Mouse (Mus musculus): ENCODE data around the gene Hdac7. TPM values are rescaled to one million over a fixed set of nuclear protein-coding genes. Genes with fewer than 3 reads are reported as not detected.

The Hdac7 gene
- total and polyA plus RNA-seq, 3 experiments = 23.7 to 61.8 (median 25.7) TPM

DNA sequence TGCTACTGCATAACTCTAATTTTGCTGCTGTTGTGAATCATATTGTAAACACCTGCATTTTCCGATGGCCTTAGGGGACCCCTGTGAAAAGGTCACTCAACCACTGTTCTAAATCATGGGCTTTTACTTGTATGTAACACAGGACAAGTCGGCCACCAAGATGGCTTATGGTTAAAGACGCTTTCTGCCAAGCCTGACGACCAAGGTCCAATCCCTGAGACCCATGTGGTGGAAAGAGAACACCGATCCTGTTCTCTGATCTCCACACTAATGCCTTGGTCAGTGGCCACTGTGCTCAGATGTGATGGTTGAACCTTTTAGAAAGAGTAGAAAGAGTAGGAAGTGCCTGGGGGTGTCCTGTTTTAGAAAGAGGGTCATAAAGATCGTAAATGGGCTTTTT lies 67.4 kb downstream of the Hdac7 start:
- Histone ChIP-seq H3K4me3 (no peak overlapping the region), H3K4me1 (ENCODE audit: control insufficient read depth, insufficient read depth, low read length) (peaks cover 24% of the 10 kb centered on the region), H3K27me3 (ENCODE audit: control insufficient read depth, insufficient read depth, low read length) (no peaks in the 10 kb centered on the region), H3K9ac (ENCODE audit: low read depth, low read length) (no peak overlapping the region), H3K79me2 (replicated peaks; ENCODE audit: control insufficient read depth, insufficient read depth, low read length) (no peaks in the 10 kb centered on the region), H3K27ac (no peak overlapping the region), H3K36me3 (ENCODE audit: control insufficient read depth, insufficient read depth, low read length) (no peaks in the 10 kb centered on the region)
- intact Hi-C loops (cut with DNase I) = loop anchor here (1.0 to 2.0 kb wide), 2 partner anchors 26 to 59 kb away; no protein-coding TSS in a partner anchor
- 79% methylated on average over 6 of the region's 6 CpGs for WGBS
- DNase-seq = no peak
- TF ChIP-seq POLR2A (IDR thresholded peaks at IDR 0.05; ENCODE audit: insufficient read depth, low read depth, low read length) (no peak), CTCF (IDR thresholded peaks at IDR 0.05) (no peak), EP300 (IDR thresholded peaks at IDR 0.05; ENCODE audit: insufficient read depth, low read depth, low read length) (no peak)

DNA sequence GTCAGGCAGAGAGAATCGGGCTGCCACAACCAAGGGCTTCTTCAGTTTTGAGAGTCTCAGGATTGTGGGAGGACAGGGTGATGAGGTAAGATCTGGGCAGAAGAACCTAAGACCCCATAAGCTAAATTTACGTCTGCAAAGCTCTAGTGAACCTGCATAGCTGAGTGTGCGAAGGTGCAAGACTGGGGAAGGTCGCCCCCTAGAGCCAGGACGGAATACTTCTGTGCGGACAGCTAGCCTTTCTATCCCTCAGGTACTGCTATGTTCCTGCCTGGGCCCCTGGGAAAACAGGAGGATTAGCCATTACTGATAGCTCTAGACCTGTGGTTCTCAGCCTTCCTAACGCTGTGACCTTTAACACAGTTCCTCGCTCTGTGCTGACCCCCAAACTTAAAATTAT lies 67.8 kb downstream of the Hdac7 start:
- TF ChIP-seq POLR2A (IDR thresholded peaks at IDR 0.05; ENCODE audit: insufficient read depth, low read depth, low read length) (no peak), CTCF (IDR thresholded peaks at IDR 0.05) (peak; percentile 93), EP300 (IDR thresholded peaks at IDR 0.05; ENCODE audit: insufficient read depth, low read depth, low read length) (peak; percentile 91)
- Histone ChIP-seq H3K27me3 (ENCODE audit: control insufficient read depth, insufficient read depth, low read length) (no peaks in the 10 kb centered on the region), H3K4me3 (no peak overlapping the region), H3K27ac (0 out of 2 replicates have a peak overlapping the region, but pooled peaks have one; percentile 17), H3K36me3 (ENCODE audit: control insufficient read depth, insufficient read depth, low read length) (no peaks in the 10 kb centered on the region), H3K79me2 (replicated peaks; ENCODE audit: control insufficient read depth, insufficient read depth, low read length) (no peaks in the 10 kb centered on the region), H3K4me1 (ENCODE audit: control insufficient read depth, insufficient read depth, low read length) (peaks cover 24% of the 10 kb centered on the region), H3K9ac (ENCODE audit: low read depth, low read length) (no peak overlapping the region)
- intact Hi-C loops (cut with DNase I) = loop anchor here (1.0 to 2.0 kb wide), 2 partner anchors 26 to 58 kb away; no protein-coding TSS in a partner anchor
- 10% methylated on average over 8 of the region's 8 CpGs for WGBS
- DNase-seq = peak; percentile 79 to 86

- Histone ChIP-seq H3K36me3 (ENCODE audit: control insufficient read depth, insufficient read depth, low read length) (no peaks in the 10 kb centered on the region), H3K27me3 (ENCODE audit: control insufficient read depth, insufficient read depth, low read length) (no peaks in the 10 kb centered on the region), H3K79me2 (replicated peaks; ENCODE audit: control insufficient read depth, insufficient read depth, low read length) (no peaks in the 10 kb centered on the region), H3K9ac (ENCODE audit: low read depth, low read length) (peak overlapping the region; percentile 3; the same call in 1 of the 2 replicates), H3K4me3 (no peak overlapping the region), H3K4me1 (ENCODE audit: control insufficient read depth, insufficient read depth, low read length) (peaks cover 23% of the 10 kb centered on the region), H3K27ac (peak overlapping the region; percentile 81)
- intact Hi-C loops (cut with DNase I) = no loop called here
- TF ChIP-seq POLR2A (IDR thresholded peaks at IDR 0.05; ENCODE audit: insufficient read depth, low read depth, low read length) (0 out of 2 replicates have a peak, but pooled peaks have one; percentile 22), EP300 (IDR thresholded peaks at IDR 0.05; ENCODE audit: insufficient read depth, low read depth, low read length) (no peak)
- WGBS = 42% methylated on average over 5 of the region's 5 CpGs
- DNase-seq = peak in 1 of 2 experiments; percentile 50
Observed at GRCm38 (mm10) chr15:97773961-97774370, 70.3 kb downstream of the Hdac7 start.

DNA sequence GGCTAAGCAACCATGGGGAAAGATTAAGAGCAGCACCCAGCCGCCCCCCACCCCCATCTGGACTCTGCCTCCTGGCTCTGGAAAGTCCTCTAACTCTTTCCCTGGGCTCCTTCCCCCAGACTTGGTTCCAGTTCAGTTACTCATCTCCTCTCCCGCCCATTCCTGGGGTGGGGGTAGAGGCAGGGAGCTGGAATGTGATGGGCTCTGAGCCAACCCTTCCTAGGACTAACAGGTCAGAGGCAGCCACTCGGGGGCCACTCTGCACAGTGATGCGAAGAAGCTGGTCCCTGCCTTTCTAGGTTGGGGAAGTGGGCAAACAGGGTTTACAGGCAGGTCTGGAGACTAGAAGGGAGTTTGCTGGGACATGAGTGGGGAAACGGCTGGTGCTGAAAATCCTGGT lies 71.2 kb downstream of the Hdac7 start:
- Histone ChIP-seq H3K4me3 (no peak overlapping the region), H3K27me3 (ENCODE audit: control insufficient read depth, insufficient read depth, low read length) (no peaks in the 10 kb centered on the region), H3K4me1 (ENCODE audit: control insufficient read depth, insufficient read depth, low read length) (peaks cover 20% of the 10 kb centered on the region), H3K27ac (peak overlapping the region; percentile 75), H3K9ac (ENCODE audit: low read depth, low read length) (0 out of 2 replicates have a peak overlapping the region, but pooled peaks have one; percentile 11), H3K79me2 (replicated peaks; ENCODE audit: control insufficient read depth, insufficient read depth, low read length) (no peaks in the 10 kb centered on the region), H3K36me3 (ENCODE audit: control insufficient read depth, insufficient read depth, low read length) (no peaks in the 10 kb centered on the region)
- 12% methylated on average over 5 of the region's 5 CpGs for WGBS
- DNase-seq = peak; percentile 60 to 79
- intact Hi-C loops (cut with DNase I) = no loop called here
- TF ChIP-seq EP300 (IDR thresholded peaks at IDR 0.05; ENCODE audit: insufficient read depth, low read depth, low read length) (0 out of 2 replicates have a peak, but pooled peaks have one; percentile 48), CTCF (IDR thresholded peaks at IDR 0.05) (no peak), POLR2A (IDR thresholded peaks at IDR 0.05; ENCODE audit: insufficient read depth, low read depth, low read length) (no peak)

GRCm38 (mm10) chr15:97770280-97770679 lies 74.0 kb downstream of the Hdac7 start:
- WGBS = 83% methylated on average over 8 of the region's 8 CpGs
- no peak overlapping the region for H3K4me3 ChIP-seq
- TF ChIP-seq CTCF (IDR thresholded peaks at IDR 0.05) (no peak), EP300 (IDR thresholded peaks at IDR 0.05; ENCODE audit: insufficient read depth, low read depth, low read length) (no peak), POLR2A (IDR thresholded peaks at IDR 0.05; ENCODE audit: insufficient read depth, low read depth, low read length) (no peak)
- intact Hi-C loops (cut with DNase I) = no loop called here
- H3K4me1 ChIP-seq (ENCODE audit: control insufficient read depth, insufficient read depth, low read length) = peaks cover 18% of the 10 kb centered on the region
- no peak overlapping the region for H3K27ac ChIP-seq
- 0 out of 2 replicates have a peak, but pooled peaks cover 2% of the 10 kb centered on the region for H3K79me2 ChIP-seq (replicated peaks; ENCODE audit: control insufficient read depth, insufficient read depth, low read length)
- no peaks in the 10 kb centered on the region for H3K27me3 ChIP-seq (ENCODE audit: control insufficient read depth, insufficient read depth, low read length)
- no peak overlapping the region for H3K9ac ChIP-seq (ENCODE audit: low read depth, low read length)
- DNase-seq = no peak
- H3K36me3 ChIP-seq (ENCODE audit: control insufficient read depth, insufficient read depth, low read length) = no peaks in the 10 kb centered on the region

- intact Hi-C loops (cut with DNase I) = no loop called here
- Histone ChIP-seq H3K4me1 (ENCODE audit: control insufficient read depth, insufficient read depth, low read length) (peaks cover 14% of the 10 kb centered on the region), H3K27ac (peak overlapping the region; percentile 97), H3K79me2 (replicated peaks; ENCODE audit: control insufficient read depth, insufficient read depth, low read length) (0 out of 2 replicates have a peak, but pooled peaks cover 2% of the 10 kb centered on the region), H3K4me3 (peak overlapping the region; percentile 72), H3K9ac (ENCODE audit: low read depth, low read length) (peak overlapping the region; percentile 71), H3K36me3 (ENCODE audit: control insufficient read depth, insufficient read depth, low read length) (no peaks in the 10 kb centered on the region), H3K27me3 (ENCODE audit: control insufficient read depth, insufficient read depth, low read length) (no peaks in the 10 kb centered on the region)
- no peak for DNase-seq
- TF ChIP-seq CTCF (IDR thresholded peaks at IDR 0.05) (no peak), EP300 (IDR thresholded peaks at IDR 0.05; ENCODE audit: insufficient read depth, low read depth, low read length) (no peak), POLR2A (IDR thresholded peaks at IDR 0.05; ENCODE audit: insufficient read depth, low read depth, low read length) (no peak)
- WGBS = 4% methylated on average over 18 of the region's 18 CpGs
Observed at GRCm38 (mm10) chr15:97768192-97768591, 76.1 kb downstream of the Hdac7 start.
